Comparison of ENCODE assay signal across 10 mouse cellular contexts in genomic region chr12:30036569-30037055, GRCm38 (mm10).
DNase-seq lines count a peak whose midpoint lies in the region; ATAC-seq lines count a peak whose summit lies in the region.
"Had no signal": no experiment of that assay in that cellular context is flagged by ENCODE, and none has a peak within 500 bp of the region (broad histone marks: within the 10 kb centered on the region; RNA-seq: fewer than 3 reads in every experiment).

No protein-coding gene starts in this region.

- no peak overlapping the region for H3K4me2 ChIP-seq in embryonic facial prominence, embryonic 14.5 days (ENCODE audit: low read depth, low read length)
- H3K4me2 ChIP-seq in hindbrain, embryonic 14.5 days (replicated peaks): no peak overlapping the region
- H3K4me2 ChIP-seq in neural tube, embryonic 13.5 days: no peak overlapping the region

- 0 out of 2 replicates have a peak, but pooled peaks cover 7% of the 10 kb centered on the region for H3K4me1 ChIP-seq in embryonic facial prominence, embryonic 14.5 days (ENCODE audit: control insufficient read depth, insufficient read depth, low read length)
- peaks cover 14% of the 10 kb centered on the region for H3K4me1 ChIP-seq in hindbrain, embryonic 14.5 days (replicated peaks; ENCODE audit: control insufficient read depth, insufficient read depth, low read length)
- peaks cover 30% of the 10 kb centered on the region for H3K4me1 ChIP-seq in neural tube, embryonic 13.5 days (replicated peaks)

- no peak overlapping the region for H3K4me3 ChIP-seq in embryonic facial prominence, embryonic 14.5 days (ENCODE audit: low read depth, low read length)
- H3K4me3 ChIP-seq in hindbrain, embryonic 14.5 days (replicated peaks; ENCODE audit: low read length): no peak overlapping the region
- no peak overlapping the region for H3K4me3 ChIP-seq in neural tube, embryonic 13.5 days

- DNase-seq in layer of hippocampus, adult 8-10 months (ENCODE audit: low spot score in 2 of 2): peak; percentile 34 to 63
- no peak for DNase-seq in layer of hippocampus, adult 11-12 months (ENCODE audit: low spot score)
- DNase-seq in embryonic facial prominence, embryonic 14.5 days (ENCODE audit: low spot score): no peak
- DNase-seq in hindbrain, embryonic 14.5 days (ENCODE audit: low spot score): peak; percentile 46
- DNase-seq in urinary bladder, postnatal 36 days (ENCODE audit: low spot score in 2 of 2): no peak
- no peak for DNase-seq in left cerebral cortex, adult 11 months (ENCODE audit: low spot score)
- no peak for DNase-seq in gastrocnemius, adult 8-10 months (ENCODE audit: low spot score in 2 of 2)
- DNase-seq: lung, postnatal 10 days; thymus, postnatal 25 days had no signal

- no peak overlapping the region for H3K27ac ChIP-seq in embryonic facial prominence, embryonic 14.5 days (replicated peaks; ENCODE audit: low read depth, low read length)
- H3K27ac ChIP-seq in hindbrain, embryonic 14.5 days: peak overlapping the region; percentile 62
- peak overlapping the region; percentile 74 for H3K27ac ChIP-seq in neural tube, embryonic 13.5 days (replicated peaks)

- no peaks in the 10 kb centered on the region for H3K36me3 ChIP-seq in embryonic facial prominence, embryonic 14.5 days (ENCODE audit: control insufficient read depth, insufficient read depth, low read length)
- H3K36me3 ChIP-seq in hindbrain, embryonic 14.5 days (replicated peaks; ENCODE audit: control insufficient read depth, insufficient read depth): no peaks in the 10 kb centered on the region
- H3K36me3 ChIP-seq in neural tube, embryonic 13.5 days: no peaks in the 10 kb centered on the region

- H3K27me3 ChIP-seq in embryonic facial prominence, embryonic 14.5 days (replicated peaks; ENCODE audit: control insufficient read depth, insufficient read depth, low read length): no peaks in the 10 kb centered on the region
- no peaks in the 10 kb centered on the region for H3K27me3 ChIP-seq in hindbrain, embryonic 14.5 days (ENCODE audit: control insufficient read depth, insufficient read depth, low read length)
- H3K27me3 ChIP-seq in neural tube, embryonic 13.5 days: no peaks in the 10 kb centered on the region

- H3K9me3 ChIP-seq in embryonic facial prominence, embryonic 14.5 days (ENCODE audit: control insufficient read depth, low read length): no peaks in the 10 kb centered on the region
- H3K9me3 ChIP-seq in hindbrain, embryonic 14.5 days (ENCODE audit: control insufficient read depth, low read length): no peaks in the 10 kb centered on the region
- H3K9me3 ChIP-seq in neural tube, embryonic 13.5 days: no peaks in the 10 kb centered on the region

- ATAC-seq in embryonic facial prominence, embryonic 14.5 days (ENCODE audit: low read depth): peak; percentile 45; the same call in 1 of the 2 replicates
- ATAC-seq in hindbrain, embryonic 14.5 days (ENCODE audit: low FRiP score): peak; percentile 88
- peak; percentile 82 for ATAC-seq in neural tube, embryonic 13.5 days (ENCODE audit: low read depth)

- 60% methylated on average over 4 of the region's 4 CpGs for WGBS in embryonic facial prominence, embryonic 14.5 days
- WGBS in hindbrain, embryonic 14.5 days: 37% methylated on average over 4 of the region's 4 CpGs
- 48% methylated on average over 4 of the region's 4 CpGs for WGBS in neural tube, embryonic 13.5 days

- H3K9ac ChIP-seq in embryonic facial prominence, embryonic 14.5 days (ENCODE audit: low read depth, low read length): no peak overlapping the region
- no peak overlapping the region for H3K9ac ChIP-seq in hindbrain, embryonic 14.5 days
- no peak overlapping the region for H3K9ac ChIP-seq in neural tube, embryonic 13.5 days

Comparison
In these comparisons a context has a peak if more than half of its experiments do, and no peak if none do; other contexts are left out.
1. DNase-seq: peak in layer of hippocampus, adult 8-10 months (2 of 2) and hindbrain, embryonic 14.5 days (single experiment); none in layer of hippocampus, adult 11-12 months (single experiment), embryonic facial prominence, embryonic 14.5 days (single experiment), urinary bladder, postnatal 36 days (0 of 2), left cerebral cortex, adult 11 months (single experiment) and gastrocnemius, adult 8-10 months (0 of 2).
2. Peak in every context shown above with its lines, with median percentiles within 50 percentile points of each other: ATAC-seq.